Mouse (Mus musculus): ENCODE measurements at regions not wholly inside any gene's neighbourhood (a gene's known extent, or its start where the extent isn't known, plus 50 kb on each side); places are given as distances from the start of the nearest gene placed in this dataset.
"Not testable (repeated sequence)": the region's sequence is repeated elsewhere in the genome, so short reads cannot be mapped to it uniquely, and the experiment has no call there.

- ATAC-seq (ENCODE audit: low FRiP score), result no peak
- H3K27me3 ChIP-seq (ENCODE audit: control insufficient read depth, insufficient read depth, low read length), result no peaks in the 10 kb centered on the region
These were observed 61.2 kb downstream of the Rhob start for GRCm38 (mm10) chr12:8438638-8439037.

GRCm38 (mm10) chr12:8436976-8437580 is 62.7 kb downstream of the Rhob start:
- ATAC-seq (ENCODE audit: low FRiP score) (peak; percentile 49; the same call in 1 of the 2 replicates), DNase-seq (ENCODE audit: low spot score, missing footprints) (no peak)
- H3K4me2 ChIP-seq, result no peak overlapping the region
- 63% methylated on average over 6 of the region's 6 CpGs for WGBS
- H3K9ac ChIP-seq (ENCODE audit: low read length), result no peak overlapping the region
- no peaks in the 10 kb centered on the region for H3K36me3 ChIP-seq (ENCODE audit: control insufficient read depth, insufficient read depth, low read length)
- no peaks in the 10 kb centered on the region for H3K9me3 ChIP-seq (ENCODE audit: control insufficient read depth, low read length)
- H3K4me3 ChIP-seq (ENCODE audit: low read depth, low read length), result no peak overlapping the region
- H3K27me3 ChIP-seq (ENCODE audit: control insufficient read depth, insufficient read depth, low read length), result no peaks in the 10 kb centered on the region
- H3K4me1 ChIP-seq (ENCODE audit: control insufficient read depth, insufficient read depth, low read length), result peaks cover 7% of the 10 kb centered on the region; the same call in 1 of the 2 replicates
- H3K27ac ChIP-seq (ENCODE audit: low read depth, low read length), result no peak overlapping the region

More at GRCm38 (mm10) chr12:8438638-8439037, 61.2 kb downstream of the Rhob start:
- H3K4me1 ChIP-seq (ENCODE audit: control insufficient read depth, insufficient read depth, low read length), result 0 out of 2 replicates have a peak, but pooled peaks cover 2% of the 10 kb centered on the region
- no peaks in the 10 kb centered on the region for H3K36me3 ChIP-seq (ENCODE audit: control insufficient read depth, insufficient read depth, low read length)
- 84% methylated on average over 4 of the region's 4 CpGs for WGBS
- no peak overlapping the region for H3K9ac ChIP-seq (ENCODE audit: low read length)
- no peak overlapping the region for H3K4me2 ChIP-seq
- DNase-seq (ENCODE audit: low spot score, missing footprints), result no peak
- no peak overlapping the region for H3K27ac ChIP-seq (ENCODE audit: low read depth, low read length)
- H3K4me3 ChIP-seq (ENCODE audit: low read depth, low read length), result no peak overlapping the region
- H3K9me3 ChIP-seq (ENCODE audit: control insufficient read depth, low read length), result no peaks in the 10 kb centered on the region

GRCm38 (mm10) chr12:8436553-8436952 is 63.3 kb downstream of the Rhob start:
- H3K4me3 ChIP-seq (ENCODE audit: low read depth, low read length), result no peak overlapping the region
- no peak overlapping the region for H3K9ac ChIP-seq (ENCODE audit: low read length)
- ATAC-seq (ENCODE audit: low FRiP score) (no peak), DNase-seq (ENCODE audit: low spot score, missing footprints) (no peak)
- no peaks in the 10 kb centered on the region for H3K27me3 ChIP-seq (ENCODE audit: control insufficient read depth, insufficient read depth, low read length)
- peaks cover 9% of the 10 kb centered on the region; the same call in 1 of the 2 replicates for H3K4me1 ChIP-seq (ENCODE audit: control insufficient read depth, insufficient read depth, low read length)
- 63% methylated on average over 5 of the region's 5 CpGs for WGBS
- H3K9me3 ChIP-seq (ENCODE audit: control insufficient read depth, low read length), result no peaks in the 10 kb centered on the region
- no peaks in the 10 kb centered on the region for H3K36me3 ChIP-seq (ENCODE audit: control insufficient read depth, insufficient read depth, low read length)
- no peak overlapping the region for H3K27ac ChIP-seq (ENCODE audit: low read depth, low read length)
- no peak overlapping the region for H3K4me2 ChIP-seq

- 78% methylated on average over 3 of the region's 3 CpGs for WGBS
- not testable (repeated sequence) for H3K4me2 ChIP-seq; H3K27ac ChIP-seq (ENCODE audit: low read depth, low read length); DNase-seq (ENCODE audit: low spot score, missing footprints); ATAC-seq (ENCODE audit: low FRiP score); H3K36me3 ChIP-seq (ENCODE audit: control insufficient read depth, insufficient read depth, low read length); H3K27me3 ChIP-seq (ENCODE audit: control insufficient read depth, insufficient read depth, low read length); H3K4me3 ChIP-seq (ENCODE audit: low read depth, low read length); H3K9me3 ChIP-seq (ENCODE audit: control insufficient read depth, low read length); H3K9ac ChIP-seq (ENCODE audit: low read length); H3K4me1 ChIP-seq (ENCODE audit: control insufficient read depth, insufficient read depth, low read length)
These were observed 64.0 kb downstream of the Rhob start for GRCm38 (mm10) chr12:8435651-8436348.

- 72% methylated on average over 5 of the region's 5 CpGs for WGBS
- peaks cover 6% of the 10 kb centered on the region; the same call in 1 of the 2 replicates for H3K4me1 ChIP-seq (ENCODE audit: control insufficient read depth, insufficient read depth, low read length)
- no peak for ATAC-seq (ENCODE audit: low FRiP score)
- H3K4me3 ChIP-seq (ENCODE audit: low read depth, low read length), result no peak overlapping the region
- H3K9me3 ChIP-seq (ENCODE audit: control insufficient read depth, low read length), result no peaks in the 10 kb centered on the region
- H3K27ac ChIP-seq (ENCODE audit: low read depth, low read length), result no peak overlapping the region
- no peaks in the 10 kb centered on the region for H3K36me3 ChIP-seq (ENCODE audit: control insufficient read depth, insufficient read depth, low read length)
- H3K27me3 ChIP-seq (ENCODE audit: control insufficient read depth, insufficient read depth, low read length), result no peaks in the 10 kb centered on the region
- DNase-seq (ENCODE audit: low spot score, missing footprints), result peak; percentile 75
- no peak overlapping the region for H3K4me2 ChIP-seq
- no peak overlapping the region for H3K9ac ChIP-seq (ENCODE audit: low read length)
These were observed 71.4 kb downstream of the Rhob start for GRCm38 (mm10) chr12:8428228-8428990.

GRCm38 (mm10) chr12:8424515-8424914 is 75.3 kb downstream of the Rhob start:
- no peaks in the 10 kb centered on the region for H3K27me3 ChIP-seq (ENCODE audit: control insufficient read depth, insufficient read depth, low read length)
- H3K9ac ChIP-seq (ENCODE audit: low read length), result no peak overlapping the region
- no peak overlapping the region for H3K27ac ChIP-seq (ENCODE audit: low read depth, low read length)
- H3K4me2 ChIP-seq, result no peak overlapping the region
- WGBS, result 85% methylated on average over 6 of the region's 6 CpGs
- no peaks in the 10 kb centered on the region for H3K9me3 ChIP-seq (ENCODE audit: control insufficient read depth, low read length)
- H3K36me3 ChIP-seq (ENCODE audit: control insufficient read depth, insufficient read depth, low read length), result no peaks in the 10 kb centered on the region
- no peak overlapping the region for H3K4me3 ChIP-seq (ENCODE audit: low read depth, low read length)
- DNase-seq (ENCODE audit: low spot score, missing footprints), result no peak
- ATAC-seq (ENCODE audit: low FRiP score), result no peak
- H3K4me1 ChIP-seq (ENCODE audit: control insufficient read depth, insufficient read depth, low read length), result no peaks in the 10 kb centered on the region

GRCm38 (mm10) chr12:8422676-8423075 is 77.1 kb downstream of the Rhob start:
- Histone ChIP-seq H3K27ac (ENCODE audit: low read depth, low read length) (no peak overlapping the region), H3K4me1 (ENCODE audit: control insufficient read depth, insufficient read depth, low read length) (no peaks in the 10 kb centered on the region), H3K4me2 (no peak overlapping the region), H3K9ac (ENCODE audit: low read length) (no peak overlapping the region), H3K27me3 (ENCODE audit: control insufficient read depth, insufficient read depth, low read length) (no peaks in the 10 kb centered on the region), H3K9me3 (ENCODE audit: control insufficient read depth, low read length) (no peaks in the 10 kb centered on the region), H3K36me3 (ENCODE audit: control insufficient read depth, insufficient read depth, low read length) (no peaks in the 10 kb centered on the region), H3K4me3 (ENCODE audit: low read depth, low read length) (no peak overlapping the region)
- DNase-seq (ENCODE audit: low spot score, missing footprints) (no peak), ATAC-seq (ENCODE audit: low FRiP score) (no peak)
- 73% methylated on average over 5 of the region's 5 CpGs for WGBS

GRCm38 (mm10) chr12:8421271-8421567 is 78.6 kb downstream of the Rhob start:
- no peaks in the 10 kb centered on the region for H3K36me3 ChIP-seq (ENCODE audit: control insufficient read depth, insufficient read depth, low read length)
- no peaks in the 10 kb centered on the region for H3K9me3 ChIP-seq (ENCODE audit: control insufficient read depth, low read length)
- no peak overlapping the region for H3K4me3 ChIP-seq (ENCODE audit: low read depth, low read length)
- no peaks in the 10 kb centered on the region for H3K4me1 ChIP-seq (ENCODE audit: control insufficient read depth, insufficient read depth, low read length)
- DNase-seq (ENCODE audit: low spot score, missing footprints) (no peak), ATAC-seq (ENCODE audit: low FRiP score) (no peak)
- no peak overlapping the region for H3K27ac ChIP-seq (ENCODE audit: low read depth, low read length)
- 88% methylated on average over 3 of the region's 3 CpGs for WGBS
- H3K9ac ChIP-seq (ENCODE audit: low read length), result no peak overlapping the region
- no peaks in the 10 kb centered on the region for H3K27me3 ChIP-seq (ENCODE audit: control insufficient read depth, insufficient read depth, low read length)
- no peak overlapping the region for H3K4me2 ChIP-seq
